Mouse (Mus musculus) left cerebral cortex, postnatal 14 days (tissue): Measurements from ENCODE around the gene Gm21304. TPM values are rescaled to one million over a fixed set of nuclear protein-coding genes. Genes with fewer than 3 reads are reported as not detected.
"Not testable (repeated sequence)": the region's sequence is repeated elsewhere in the genome, so short reads cannot be mapped to it uniquely, and the experiment has no call there.

Experiments used
- DNase-seq, 2 experiments: peaks; one replicate each; pipeline ENCODE4 v3.0.0; 2021 to 2022; ENCODE audit warnings: low spot score in 2 of 2, mixed read lengths in 1 of 2
- intact Hi-C: fragments of 180-260 bp; cut with DNase I; formaldehyde crosslinking; loops from one replicate; pipeline ENCODE4 v1.15.1; 2025
- long read RNA-seq, 2 experiments: library from polyadenylated mRNA; stranded (forward); transcript quantifications; one replicate each; pipeline ENCODE4 v2.0.0; 2021
- total RNA-seq, 2 experiments: library from RNA; stranded (reverse); gene quantifications; 2 replicates each; pipeline ENCODE4 v1.2.3; 2021

Gm21304 gene
- not detected for total RNA-seq
- long read RNA-seq, experiment 1 = 0 reads
- long read RNA-seq, experiment 2 = 0 reads

DNA sequence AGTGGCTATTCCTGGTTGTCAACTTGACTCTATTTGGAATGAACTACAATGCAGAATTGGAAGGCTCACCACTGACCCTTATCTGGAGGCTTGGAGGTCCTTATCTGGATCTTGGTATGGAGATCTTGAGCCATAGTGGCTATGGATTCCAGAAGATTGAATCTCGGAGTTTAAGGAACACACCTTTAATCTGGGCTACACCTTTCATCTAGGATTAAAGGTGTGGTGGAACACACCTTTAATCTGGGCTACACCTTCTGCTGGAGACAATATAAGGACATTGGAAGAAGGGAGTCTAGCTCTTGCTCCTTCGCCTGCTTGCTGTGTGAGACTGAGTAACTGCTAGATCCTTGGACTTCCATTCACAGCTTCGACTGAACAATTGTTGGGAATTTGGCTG lies at the start of gene Gm21304:
TSS of gene Gm21304 (plus strand) at position 301 of the 400 bp plus-strand sequence.
- DNase-seq, intact Hi-C loops: not testable (repeated sequence)

DNA sequence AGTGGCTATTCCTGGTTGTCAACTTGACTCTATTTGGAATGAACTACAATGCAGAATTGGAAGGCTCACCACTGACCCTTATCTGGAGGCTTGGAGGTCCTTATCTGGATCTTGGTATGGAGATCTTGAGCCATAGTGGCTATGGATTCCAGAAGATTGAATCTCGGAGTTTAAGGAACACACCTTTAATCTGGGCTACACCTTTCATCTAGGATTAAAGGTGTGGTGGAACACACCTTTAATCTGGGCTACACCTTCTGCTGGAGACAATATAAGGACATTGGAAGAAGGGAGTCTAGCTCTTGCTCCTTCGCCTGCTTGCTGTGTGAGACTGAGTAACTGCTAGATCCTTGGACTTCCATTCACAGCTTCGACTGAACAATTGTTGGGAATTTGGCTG lies 25.6 kb upstream of the Gm21304 start, which contains the start of gene Gm21293:
TSS of gene Gm21293 (plus strand) at position 301 of the 400 bp plus-strand sequence.
- intact Hi-C loops, DNase-seq: not testable (repeated sequence)

DNA sequence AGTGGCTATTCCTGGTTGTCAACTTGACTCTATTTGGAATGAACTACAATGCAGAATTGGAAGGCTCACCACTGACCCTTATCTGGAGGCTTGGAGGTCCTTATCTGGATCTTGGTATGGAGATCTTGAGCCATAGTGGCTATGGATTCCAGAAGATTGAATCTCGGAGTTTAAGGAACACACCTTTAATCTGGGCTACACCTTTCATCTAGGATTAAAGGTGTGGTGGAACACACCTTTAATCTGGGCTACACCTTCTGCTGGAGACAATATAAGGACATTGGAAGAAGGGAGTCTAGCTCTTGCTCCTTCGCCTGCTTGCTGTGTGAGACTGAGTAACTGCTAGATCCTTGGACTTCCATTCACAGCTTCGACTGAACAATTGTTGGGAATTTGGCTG lies 17.1 kb upstream of the Gm21304 start, which contains the start of gene Gm6763:
TSS of gene Gm6763 (plus strand) at position 301 of the 400 bp plus-strand sequence.
- DNase-seq, intact Hi-C loops: not testable (repeated sequence)

DNA sequence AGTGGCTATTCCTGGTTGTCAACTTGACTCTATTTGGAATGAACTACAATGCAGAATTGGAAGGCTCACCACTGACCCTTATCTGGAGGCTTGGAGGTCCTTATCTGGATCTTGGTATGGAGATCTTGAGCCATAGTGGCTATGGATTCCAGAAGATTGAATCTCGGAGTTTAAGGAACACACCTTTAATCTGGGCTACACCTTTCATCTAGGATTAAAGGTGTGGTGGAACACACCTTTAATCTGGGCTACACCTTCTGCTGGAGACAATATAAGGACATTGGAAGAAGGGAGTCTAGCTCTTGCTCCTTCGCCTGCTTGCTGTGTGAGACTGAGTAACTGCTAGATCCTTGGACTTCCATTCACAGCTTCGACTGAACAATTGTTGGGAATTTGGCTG lies 8.6 kb upstream of the Gm21304 start, which contains the start of gene Gm8764:
TSS of gene Gm8764 (plus strand) at position 301 of the 400 bp plus-strand sequence.
- DNase-seq, intact Hi-C loops: not testable (repeated sequence)

DNA sequence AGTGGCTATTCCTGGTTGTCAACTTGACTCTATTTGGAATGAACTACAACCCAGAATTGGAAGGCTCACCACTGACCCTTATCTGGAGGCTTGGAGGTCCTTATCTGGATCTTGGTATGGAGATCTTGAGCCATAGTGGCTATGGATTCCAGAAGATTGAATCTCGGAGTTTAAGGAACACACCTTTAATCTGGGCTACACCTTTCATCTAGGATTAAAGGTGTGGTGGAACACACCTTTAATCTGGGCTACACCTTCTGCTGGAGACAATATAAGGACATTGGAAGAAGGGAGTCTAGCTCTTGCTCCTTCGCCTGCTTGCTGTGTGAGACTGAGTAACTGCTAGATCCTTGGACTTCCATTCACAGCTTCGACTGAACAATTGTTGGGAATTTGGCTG lies 8.4 kb downstream of the Gm21304 start, which contains the start of gene Gm21312:
TSS of gene Gm21312 (plus strand) at position 301 of the 400 bp plus-strand sequence.
- DNase-seq, intact Hi-C loops: not testable (repeated sequence)

DNA sequence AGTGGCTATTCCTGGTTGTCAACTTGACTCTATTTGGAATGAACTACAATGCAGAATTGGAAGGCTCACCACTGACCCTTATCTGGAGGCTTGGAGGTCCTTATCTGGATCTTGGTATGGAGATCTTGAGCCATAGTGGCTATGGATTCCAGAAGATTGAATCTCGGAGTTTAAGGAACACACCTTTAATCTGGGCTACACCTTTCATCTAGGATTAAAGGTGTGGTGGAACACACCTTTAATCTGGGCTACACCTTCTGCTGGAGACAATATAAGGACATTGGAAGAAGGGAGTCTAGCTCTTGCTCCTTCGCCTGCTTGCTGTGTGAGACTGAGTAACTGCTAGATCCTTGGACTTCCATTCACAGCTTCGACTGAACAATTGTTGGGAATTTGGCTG lies 16.9 kb downstream of the Gm21304 start, which contains the start of gene Gm20765:
TSS of gene Gm20765 (plus strand) at position 301 of the 400 bp plus-strand sequence.
- intact Hi-C loops, DNase-seq: not testable (repeated sequence)

DNA sequence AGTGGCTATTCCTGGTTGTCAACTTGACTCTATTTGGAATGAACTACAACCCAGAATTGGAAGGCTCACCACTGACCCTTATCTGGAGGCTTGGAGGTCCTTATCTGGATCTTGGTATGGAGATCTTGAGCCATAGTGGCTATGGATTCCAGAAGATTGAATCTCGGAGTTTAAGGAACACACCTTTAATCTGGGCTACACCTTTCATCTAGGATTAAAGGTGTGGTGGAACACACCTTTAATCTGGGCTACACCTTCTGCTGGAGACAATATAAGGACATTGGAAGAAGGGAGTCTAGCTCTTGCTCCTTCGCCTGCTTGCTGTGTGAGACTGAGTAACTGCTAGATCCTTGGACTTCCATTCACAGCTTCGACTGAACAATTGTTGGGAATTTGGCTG lies 25.4 kb downstream of the Gm21304 start, which contains the start of gene Gm4340:
TSS of gene Gm4340 (plus strand) at position 301 of the 400 bp plus-strand sequence.
- DNase-seq, intact Hi-C loops: not testable (repeated sequence)

DNA sequence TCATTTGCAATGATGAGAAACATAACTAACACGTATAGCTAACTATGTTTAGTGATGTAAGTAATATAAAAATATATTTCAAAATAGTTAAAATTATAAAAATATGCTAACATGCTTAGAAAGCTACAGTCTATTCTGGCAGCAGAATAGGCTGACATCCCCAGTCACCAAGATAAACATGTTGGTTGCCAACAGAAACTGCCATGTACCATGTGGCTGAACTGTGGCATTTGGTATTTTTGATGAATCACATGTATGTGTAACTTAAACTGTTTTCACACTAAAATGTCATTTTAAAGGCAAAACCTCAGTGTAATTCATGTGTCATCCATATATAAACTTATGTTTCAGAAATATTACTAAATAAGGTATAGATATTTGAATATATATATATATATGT lies 41.3 kb downstream of the Gm21304 start:
- intact Hi-C loops = no loop called here
- DNase-seq = no peak

DNA sequence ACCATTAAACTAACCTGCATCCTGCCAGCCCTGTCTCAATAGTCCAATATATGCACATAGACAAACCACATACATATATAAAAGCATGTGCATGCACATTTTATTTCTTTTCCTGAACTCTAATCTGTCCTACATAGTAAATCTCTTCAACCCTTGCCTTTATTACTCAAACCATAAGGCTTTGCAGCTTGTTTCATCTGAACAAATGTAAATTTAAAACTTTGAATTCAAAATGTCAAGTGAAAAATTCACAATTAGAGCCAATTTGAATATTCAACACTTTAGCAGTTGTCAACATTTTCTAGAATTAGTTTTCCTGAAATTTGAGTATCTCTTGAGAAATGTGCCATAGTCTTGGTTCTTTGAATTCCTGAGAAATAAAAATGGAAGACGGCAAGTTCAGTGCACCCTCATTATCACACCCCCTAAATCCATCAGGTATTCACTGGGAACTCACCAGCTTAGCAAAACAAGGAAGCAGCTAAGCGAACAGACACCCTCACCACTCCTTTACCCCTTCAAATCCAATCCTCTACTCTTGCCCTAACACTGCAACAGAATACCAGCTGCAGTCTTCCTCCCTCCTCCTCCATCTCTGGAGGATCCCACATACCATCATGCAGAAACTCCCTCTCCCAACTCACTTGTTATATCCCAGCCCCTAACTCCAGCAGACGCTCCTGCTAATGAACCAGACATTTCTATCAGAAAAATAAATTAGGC lies 42.1 kb downstream of the Gm21304 start:
- DNase-seq = peak in 1 of 2 experiments; percentile 1
- intact Hi-C loops = no loop called here

DNA sequence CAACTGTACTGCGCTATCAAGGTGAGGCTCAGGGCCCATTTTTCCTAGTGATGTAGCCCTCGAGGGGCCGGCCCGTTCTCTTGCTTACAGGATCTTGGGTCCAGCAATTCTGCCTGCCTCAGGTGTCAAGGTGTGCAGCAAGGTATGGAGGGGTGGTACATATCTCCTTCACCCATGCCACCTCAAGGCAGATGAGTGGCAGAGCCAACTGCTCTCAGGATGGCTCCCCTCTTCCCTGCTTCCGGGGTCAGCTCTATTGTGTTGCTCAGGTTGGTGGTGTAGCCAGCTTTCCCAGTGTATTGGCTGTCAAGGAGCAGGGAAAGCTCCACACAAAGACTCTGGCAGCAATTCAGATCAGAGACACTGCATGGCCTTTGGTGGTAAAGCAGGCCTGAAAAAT lies 46.2 kb downstream of the Gm21304 start:
- no peak for DNase-seq
- intact Hi-C loops = no loop called here

Other genes starting within 250 kb of the Gm21304 start
- not detected for gene Gm21293, start 25.5 kb upstream of the Gm21304 start, total RNA-seq
- not detected for gene Gm6763, start 17.0 kb upstream of the Gm21304 start, total RNA-seq
- not detected for gene Gm8764, start 8.5 kb upstream of the Gm21304 start, total RNA-seq
- gene Gm21312, start 8.5 kb downstream of the Gm21304 start, total RNA-seq = not detected
- not detected for gene Gm20765, start 17.0 kb downstream of the Gm21304 start, total RNA-seq
- not detected for gene Gm4340, start 25.5 kb downstream of the Gm21304 start, total RNA-seq